Mouse (Mus musculus): ENCODE measurements around the gene Trim65.

GRCm38 (mm10) chr11:116169214-116169613 lies 38.3 kb upstream of the Trim65 start:
- no peak for TF ChIP-seq POLR2A (IDR thresholded peaks at IDR 0.05; ENCODE audit: low read depth, low read length)
- TF ChIP-seq CTCF (conservative IDR thresholded peaks at IDR 0.05; ENCODE audit: insufficient read depth, insufficient read length, low read depth, low read length), result no peak
